Mouse (Mus musculus): Measurements from ENCODE around the gene Plekhm3. TPM values are rescaled to one million over a fixed set of nuclear protein-coding genes. Genes with fewer than 3 reads are reported as not detected.

Gene Plekhm3
- 0.69 TPM for polyA plus RNA-seq (2014; fragmentation: Illumina TruSeq; extraction: RNeasy Lipid Tissue Mini Kit (QIAGEN cat#74804); ENCODE audit: low read depth, low replicate concordance)

DNA sequence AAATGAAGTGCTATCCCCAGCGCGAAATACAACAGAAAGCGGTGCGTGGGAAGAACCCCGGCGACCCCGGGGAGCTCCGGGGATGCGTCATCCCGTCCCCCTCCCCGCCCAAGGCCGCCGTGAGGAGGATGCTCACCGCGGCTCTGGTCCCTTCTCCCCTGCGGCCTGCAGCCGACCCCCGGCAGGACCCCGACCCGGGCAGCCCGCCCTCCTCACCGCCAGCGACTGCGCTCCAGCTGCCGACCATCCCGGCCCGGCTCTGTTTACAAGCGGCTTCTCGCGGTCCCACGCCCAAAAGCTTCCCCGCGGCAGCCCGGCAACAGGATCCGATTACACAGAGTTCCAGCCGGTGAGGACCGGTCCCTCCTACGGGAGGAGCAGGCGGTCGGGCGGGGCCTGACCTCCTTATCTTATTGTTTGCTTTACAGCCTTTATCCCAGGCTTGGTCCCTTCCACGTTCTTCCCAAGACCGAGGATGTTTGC is at the start of gene Plekhm3:
TSS of gene Plekhm3 (minus strand) at position 346 of the 483 bp plus-strand sequence.

DNA sequence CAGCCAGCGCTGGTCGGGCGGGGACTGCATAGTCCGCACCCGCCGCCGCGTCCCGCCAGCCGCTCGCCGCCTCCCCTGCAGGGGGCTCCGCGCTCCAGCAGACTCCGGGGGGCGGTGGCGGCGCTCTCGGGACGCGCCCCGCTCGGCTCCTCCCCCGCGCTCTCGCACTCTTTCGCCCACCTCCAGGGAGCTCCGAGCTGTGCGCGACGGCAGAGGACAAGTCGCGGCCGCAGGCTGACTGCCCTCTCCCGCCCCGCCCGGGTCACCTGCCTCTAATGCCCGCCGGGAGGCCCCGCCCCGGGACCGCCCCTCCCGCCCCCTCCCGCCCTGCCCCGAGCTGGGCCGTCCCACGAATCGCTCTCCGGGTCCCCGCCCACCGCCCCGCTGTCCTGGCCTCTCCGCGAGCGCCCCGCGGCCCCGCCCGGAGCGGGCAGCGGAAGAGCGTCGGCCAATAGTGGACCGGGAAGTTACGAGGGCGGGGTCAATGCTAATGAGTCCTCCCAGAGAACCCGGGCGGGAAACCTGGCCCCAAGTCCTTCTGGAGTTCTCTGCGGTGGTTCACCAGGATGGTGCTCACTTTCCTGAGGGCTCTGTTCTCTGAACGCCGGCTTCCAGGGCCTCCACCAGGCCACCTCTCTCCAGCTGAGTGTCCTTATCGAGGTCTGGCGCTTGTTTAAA is 219.0 kb downstream of the Plekhm3 start, which contains the start of gene Fzd5:
TSS of gene Fzd5 (minus strand) at position 250 of the 678 bp plus-strand sequence.

Other genes with a start within 250 kb of the Plekhm3 start
- 2.6 TPM for gene Fzd5, start 219.1 kb downstream of the Plekhm3 start, polyA plus RNA-seq (2014; fragmentation: Illumina TruSeq; extraction: RNeasy Lipid Tissue Mini Kit (QIAGEN cat#74804); ENCODE audit: low read depth, low replicate concordance)
- not detected for gene Akr1cl, start 75.9 kb upstream of the Plekhm3 start, polyA plus RNA-seq (2014; fragmentation: Illumina TruSeq; extraction: RNeasy Lipid Tissue Mini Kit (QIAGEN cat#74804); ENCODE audit: low read depth, low replicate concordance)
- gene Cryge, start 94.3 kb upstream of the Plekhm3 start, polyA plus RNA-seq (2014; fragmentation: Illumina TruSeq; extraction: RNeasy Lipid Tissue Mini Kit (QIAGEN cat#74804); ENCODE audit: low read depth, low replicate concordance) = not detected
- gene Crygd, start 106.6 kb upstream of the Plekhm3 start, polyA plus RNA-seq (2014; fragmentation: Illumina TruSeq; extraction: RNeasy Lipid Tissue Mini Kit (QIAGEN cat#74804); ENCODE audit: low read depth, low replicate concordance) = not detected
- gene Crygc, start 116.9 kb upstream of the Plekhm3 start, polyA plus RNA-seq (2014; fragmentation: Illumina TruSeq; extraction: RNeasy Lipid Tissue Mini Kit (QIAGEN cat#74804); ENCODE audit: low read depth, low replicate concordance) = not detected
- gene Crygb, start 125.5 kb upstream of the Plekhm3 start, polyA plus RNA-seq (2014; fragmentation: Illumina TruSeq; extraction: RNeasy Lipid Tissue Mini Kit (QIAGEN cat#74804); ENCODE audit: low read depth, low replicate concordance) = not detected
- gene Cryga, start 146.5 kb upstream of the Plekhm3 start, polyA plus RNA-seq (2014; fragmentation: Illumina TruSeq; extraction: RNeasy Lipid Tissue Mini Kit (QIAGEN cat#74804); ENCODE audit: low read depth, low replicate concordance) = not detected
- gene Gm28845, start 162.7 kb upstream of the Plekhm3 start, polyA plus RNA-seq (2014; fragmentation: Illumina TruSeq; extraction: RNeasy Lipid Tissue Mini Kit (QIAGEN cat#74804); ENCODE audit: low read depth, low replicate concordance) = not detected
- gene D630023F18Rik, start 166.4 kb upstream of the Plekhm3 start, polyA plus RNA-seq (2014; fragmentation: Illumina TruSeq; extraction: RNeasy Lipid Tissue Mini Kit (QIAGEN cat#74804); ENCODE audit: low read depth, low replicate concordance) = not detected
- 795 TPM for gene Idh1, start 229.7 kb upstream of the Plekhm3 start, polyA plus RNA-seq (2014; fragmentation: Illumina TruSeq; extraction: RNeasy Lipid Tissue Mini Kit (QIAGEN cat#74804); ENCODE audit: low read depth, low replicate concordance)
- gene Pikfyve, start 229.9 kb upstream of the Plekhm3 start, polyA plus RNA-seq (2014; fragmentation: Illumina TruSeq; extraction: RNeasy Lipid Tissue Mini Kit (QIAGEN cat#74804); ENCODE audit: low read depth, low replicate concordance) = 8.8 TPM

Data from liver, adult 10 weeks (tissue).